Mouse (Mus musculus): ENCODE data around the gene Ecpas. TPM values are rescaled to one million over a fixed set of nuclear protein-coding genes. Genes with fewer than 3 reads are reported as not detected.

Ecpas gene
- polyA plus RNA-seq (2015; fragmentation: Nextera tagmentation; extraction: Ambion mirVana), result 14.9 and 18.8 TPM in 2 replicates

DNA sequence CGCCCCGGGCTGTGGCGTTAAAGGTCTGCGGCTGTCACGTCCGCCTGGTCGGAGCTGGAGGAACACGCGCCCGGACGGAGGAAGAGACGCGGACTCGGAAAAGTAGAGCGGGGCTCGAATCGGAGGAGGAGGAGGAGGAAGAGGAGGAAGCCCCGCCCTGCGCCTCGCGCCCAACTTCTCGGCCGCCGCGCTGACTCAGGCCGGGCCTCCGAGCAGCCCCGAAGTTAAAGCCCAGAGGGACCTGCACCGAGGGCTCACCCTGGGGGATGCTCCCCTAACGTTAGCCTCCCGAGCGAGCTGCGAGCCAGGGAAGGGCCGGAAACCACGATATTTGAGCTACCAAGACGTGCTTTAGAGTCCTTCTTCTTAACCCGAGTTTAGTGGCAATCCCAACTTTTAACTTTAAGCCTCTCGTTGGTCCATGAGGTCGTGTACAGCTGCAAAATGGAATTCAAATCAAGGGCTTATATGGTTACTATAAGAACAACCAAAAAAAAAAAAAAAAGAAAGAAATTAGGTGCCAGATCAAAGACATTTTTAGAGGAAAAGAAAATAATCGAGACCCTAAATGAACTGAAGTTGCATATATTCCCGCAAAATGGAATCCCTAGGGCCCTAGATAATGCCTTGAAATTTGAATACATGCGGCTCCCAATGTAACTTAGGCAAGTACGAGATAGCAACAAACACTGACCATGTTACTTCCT, at the start of gene Ecpas:
Gene Ecpas (minus strand): TSS at position 121 of the 707 bp plus-strand sequence.
- H3K4me3 ChIP-seq (replicated peaks), result peak within 1 kb of the TSS; percentile 98
- no peaks in the 10 kb centered on the region for H3K27me3 ChIP-seq
- peak; percentile 81 for DNase-seq
- peak within 1 kb of the TSS; percentile 91 for H3K27ac ChIP-seq
- WGBS (ENCODE audit: insufficient replicate concordance), result 3% methylated on average over 42 of the region's 43 CpGs
- H3K9ac ChIP-seq, result peak within 1 kb of the TSS; percentile 96
- H3K9me3 ChIP-seq (replicated peaks), result no peaks in the 10 kb centered on the region
- H3K4me1 ChIP-seq (replicated peaks), result peaks cover 49% of the 10 kb centered on the region
- no peaks in the 10 kb centered on the region for H3K36me3 ChIP-seq
- peak within 1 kb of the TSS; percentile 92 for H3K4me2 ChIP-seq
- peak; percentile 82 for ATAC-seq (ENCODE audit: low read depth)

GRCm38 (mm10) chr4:58961719-58962118, 49.2 kb upstream of the Ecpas start:
- no peak for DNase-seq

DNA sequence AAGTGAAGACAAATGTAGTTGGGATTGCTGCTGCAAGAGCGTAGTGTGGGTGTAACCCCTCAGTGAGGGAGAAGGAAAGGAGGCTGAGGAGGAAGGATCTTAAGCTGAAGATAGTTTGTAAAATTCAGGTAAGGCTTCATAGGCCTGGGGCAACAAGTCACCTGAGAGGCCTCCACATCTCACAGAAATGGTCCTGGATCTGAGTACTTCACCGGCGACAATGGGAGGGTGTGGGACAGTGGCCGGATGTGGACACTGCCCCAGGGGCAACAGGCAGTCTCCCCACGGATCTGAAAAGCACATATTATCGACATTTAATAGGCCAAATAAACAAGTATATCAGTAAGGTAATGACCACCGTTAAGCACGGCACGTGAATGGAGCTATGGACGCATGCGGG, 40.1 kb upstream of the Ecpas start:
- ATAC-seq (ENCODE audit: low read depth), result no peak
- 82% methylated on average over 11 of the region's 11 CpGs for WGBS (ENCODE audit: insufficient replicate concordance)
- H3K27me3 ChIP-seq, result no peaks in the 10 kb centered on the region
- H3K27ac ChIP-seq, result no peak overlapping the region
- no peaks in the 10 kb centered on the region for H3K36me3 ChIP-seq
- no peak for DNase-seq
- no peak overlapping the region for H3K4me3 ChIP-seq (replicated peaks)
- no peak overlapping the region for H3K9ac ChIP-seq
- H3K9me3 ChIP-seq (replicated peaks), result no peaks in the 10 kb centered on the region
- H3K4me1 ChIP-seq (replicated peaks), result no peaks in the 10 kb centered on the region
- no peak overlapping the region for H3K4me2 ChIP-seq

More at GRCm38 (mm10) chr4:58961719-58962118, 49.2 kb upstream of the Ecpas start:
- no peak overlapping the region for H3K4me2 ChIP-seq
- ATAC-seq (ENCODE audit: low read depth), result no peak
- no peak overlapping the region for H3K9ac ChIP-seq
- H3K4me1 ChIP-seq (replicated peaks), result no peaks in the 10 kb centered on the region
- H3K4me3 ChIP-seq (replicated peaks), result no peak overlapping the region
- H3K9me3 ChIP-seq (replicated peaks), result no peaks in the 10 kb centered on the region
- WGBS (ENCODE audit: insufficient replicate concordance), result 75% methylated on average over 15 of the region's 15 CpGs
- H3K36me3 ChIP-seq, result no peaks in the 10 kb centered on the region
- no peaks in the 10 kb centered on the region for H3K27me3 ChIP-seq
- H3K27ac ChIP-seq, result no peak overlapping the region

DNA sequence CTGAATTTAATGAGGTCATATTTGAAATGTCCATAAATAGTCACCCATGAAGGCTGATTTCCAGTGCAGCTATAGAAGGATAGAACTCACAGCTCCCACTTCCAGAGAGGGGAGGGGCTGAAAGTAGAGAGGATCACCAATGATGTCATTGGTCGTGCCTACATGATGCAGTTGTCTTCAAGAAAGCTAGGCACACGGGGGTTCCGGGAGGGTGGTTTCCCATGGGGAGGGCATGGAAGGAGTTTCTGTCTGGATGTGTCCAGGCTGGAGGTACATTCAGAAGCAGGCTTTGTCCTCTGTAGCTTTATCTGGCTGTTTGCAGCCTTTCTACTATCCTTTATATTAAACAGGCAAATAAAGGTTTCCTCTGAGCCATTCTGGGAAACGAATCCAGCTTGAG, 35.8 kb upstream of the Ecpas start:
- Histone ChIP-seq H3K4me3 (replicated peaks) (no peak overlapping the region), H3K36me3 (no peaks in the 10 kb centered on the region), H3K9ac (no peak overlapping the region), H3K4me1 (replicated peaks) (peaks cover 7% of the 10 kb centered on the region; the same call in 1 of the 2 replicates), H3K9me3 (replicated peaks) (no peaks in the 10 kb centered on the region), H3K27me3 (peaks cover 30% of the 10 kb centered on the region), H3K4me2 (no peak overlapping the region), H3K27ac (no peak overlapping the region)
- DNase-seq, result no peak
- 64% methylated on average over 4 of the region's 4 CpGs for WGBS (ENCODE audit: insufficient replicate concordance)
- no peak for ATAC-seq (ENCODE audit: low read depth)

DNA sequence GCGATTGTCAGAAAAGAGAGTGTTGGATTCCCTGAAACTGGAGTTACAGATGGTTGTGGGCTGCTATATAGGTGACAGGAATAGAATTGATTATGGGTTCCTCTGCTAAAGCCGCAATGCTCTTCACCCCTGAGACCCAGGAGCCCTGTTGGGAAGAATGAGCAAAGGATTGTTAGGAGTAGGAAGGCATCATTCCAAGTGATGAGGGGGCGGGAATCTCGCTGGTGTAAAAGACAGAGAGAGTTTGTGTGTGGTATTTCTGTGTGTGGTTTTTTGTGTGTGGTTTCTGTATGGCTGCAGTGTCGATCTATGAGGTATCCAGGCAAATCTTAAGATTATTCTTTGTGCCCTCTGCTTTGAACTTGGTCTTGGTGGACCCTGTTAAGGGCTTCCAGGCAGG, 32.1 kb upstream of the Ecpas start:
- H3K9me3 ChIP-seq (replicated peaks), result no peaks in the 10 kb centered on the region
- H3K4me3 ChIP-seq (replicated peaks), result no peak overlapping the region
- ATAC-seq (ENCODE audit: low read depth) (no peak), DNase-seq (no peak)
- H3K27me3 ChIP-seq, result peaks cover 40% of the 10 kb centered on the region
- no peak overlapping the region for H3K27ac ChIP-seq
- 50% methylated on average over 5 of the region's 5 CpGs for WGBS (ENCODE audit: insufficient replicate concordance)
- H3K36me3 ChIP-seq, result no peaks in the 10 kb centered on the region
- H3K9ac ChIP-seq, result no peak overlapping the region
- no peak overlapping the region for H3K4me2 ChIP-seq
- peaks cover 10% of the 10 kb centered on the region; the same call in 1 of the 2 replicates for H3K4me1 ChIP-seq (replicated peaks)

- Histone ChIP-seq H3K4me1 (replicated peaks) (peaks cover 10% of the 10 kb centered on the region; the same call in 1 of the 2 replicates), H3K27ac (no peak overlapping the region), H3K36me3 (no peaks in the 10 kb centered on the region), H3K9ac (no peak overlapping the region), H3K27me3 (peaks cover 40% of the 10 kb centered on the region), H3K4me2 (peak overlapping the region; percentile 77), H3K4me3 (replicated peaks) (peak overlapping the region; percentile 64), H3K9me3 (replicated peaks) (no peaks in the 10 kb centered on the region)
- ATAC-seq (ENCODE audit: low read depth), result no peak
- DNase-seq, result no peak
- 12% methylated on average over 6 of the region's 6 CpGs for WGBS (ENCODE audit: insufficient replicate concordance)
These were observed 31.6 kb upstream of the Ecpas start for GRCm38 (mm10) chr4:58944206-58944553.

DNA sequence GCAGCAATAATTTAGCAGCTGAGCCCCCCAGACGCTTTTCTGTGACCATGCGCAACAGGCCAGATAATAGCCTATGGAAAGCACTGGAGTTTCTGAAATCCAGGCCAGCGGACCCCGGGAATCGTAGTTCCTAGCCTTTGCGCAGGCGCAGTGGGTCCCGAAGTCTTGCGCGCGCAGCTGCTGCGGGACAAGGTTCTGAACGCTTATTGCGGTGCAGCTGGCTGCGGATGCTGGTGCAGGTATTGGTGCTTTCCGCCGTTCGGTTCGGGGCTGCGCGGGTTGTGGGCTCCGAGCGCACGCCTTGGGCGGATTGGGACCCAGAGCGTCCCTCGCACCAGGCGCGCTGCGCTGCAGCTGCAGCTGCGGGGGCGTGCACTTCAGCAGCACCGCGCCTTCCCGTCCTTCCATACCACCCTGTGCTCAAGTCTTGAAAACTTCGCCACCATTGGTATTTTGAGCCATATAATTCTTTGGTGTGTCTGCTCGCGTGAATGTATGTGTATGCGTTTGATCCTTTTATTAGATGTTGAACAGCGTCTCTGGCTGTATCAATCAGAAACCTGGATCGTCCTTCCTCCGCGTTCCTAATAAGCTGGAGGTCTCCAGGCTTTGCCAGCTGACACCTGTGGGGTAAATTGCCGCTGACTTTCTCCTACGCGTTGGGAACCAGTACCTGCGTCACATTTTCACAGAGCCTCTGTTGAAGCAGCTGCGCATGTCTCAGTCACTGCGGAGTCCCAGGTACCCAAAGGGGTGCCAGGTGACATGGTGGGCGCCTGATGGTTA, 31.1 kb upstream of the Ecpas start, which contains the start of gene Zkscan16:
Gene Zkscan16 (plus strand): TSS at position 209 of the 786 bp plus-strand sequence.
- WGBS (ENCODE audit: insufficient replicate concordance), result 2% methylated on average over 50 of the region's 50 CpGs
- DNase-seq (peak; percentile 34), ATAC-seq (ENCODE audit: low read depth) (no peak)
- Histone ChIP-seq H3K9ac (peak within 1 kb of the TSS; percentile 58), H3K27ac (no peak within 1 kb of the TSS), H3K27me3 (peaks cover 40% of the 10 kb centered on the region), H3K9me3 (replicated peaks) (no peaks in the 10 kb centered on the region), H3K4me2 (peak within 1 kb of the TSS; percentile 77), H3K4me1 (replicated peaks) (peaks cover 10% of the 10 kb centered on the region; the same call in 1 of the 2 replicates), H3K36me3 (no peaks in the 10 kb centered on the region), H3K4me3 (replicated peaks) (peak within 1 kb of the TSS; percentile 64)

DNA sequence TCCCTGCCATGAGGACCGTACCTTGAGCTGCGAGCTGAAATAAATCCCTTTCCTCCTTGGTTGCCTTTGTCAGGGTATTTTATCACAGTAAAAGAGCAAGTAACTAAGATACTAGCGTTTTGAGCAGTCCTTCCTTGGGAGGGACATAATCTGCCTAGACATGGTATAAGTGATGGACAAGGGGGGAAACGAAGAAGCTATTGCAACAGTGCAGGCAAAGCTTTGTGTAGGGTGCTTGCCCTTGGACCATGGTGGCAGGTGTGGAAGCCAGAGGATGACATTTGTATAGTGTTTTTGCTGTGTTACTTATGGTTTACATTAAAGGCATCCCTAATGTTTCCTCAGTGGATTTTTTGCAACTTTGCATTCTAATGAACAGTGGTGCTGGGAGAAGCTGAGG, 30.4 kb upstream of the Ecpas start:
- peak overlapping the region; percentile 58; the same call in 1 of the 2 replicates for H3K9ac ChIP-seq
- no peaks in the 10 kb centered on the region for H3K36me3 ChIP-seq
- DNase-seq, result no peak
- peak overlapping the region; percentile 77 for H3K4me2 ChIP-seq
- no peaks in the 10 kb centered on the region for H3K9me3 ChIP-seq (replicated peaks)
- peak overlapping the region; percentile 64 for H3K4me3 ChIP-seq (replicated peaks)
- H3K27me3 ChIP-seq, result peaks cover 43% of the 10 kb centered on the region
- no peak for ATAC-seq (ENCODE audit: low read depth)
- WGBS (ENCODE audit: insufficient replicate concordance), result 57% methylated on average over 4 of the region's 4 CpGs
- H3K27ac ChIP-seq, result no peak overlapping the region
- peaks cover 10% of the 10 kb centered on the region; the same call in 1 of the 2 replicates for H3K4me1 ChIP-seq (replicated peaks)

DNA sequence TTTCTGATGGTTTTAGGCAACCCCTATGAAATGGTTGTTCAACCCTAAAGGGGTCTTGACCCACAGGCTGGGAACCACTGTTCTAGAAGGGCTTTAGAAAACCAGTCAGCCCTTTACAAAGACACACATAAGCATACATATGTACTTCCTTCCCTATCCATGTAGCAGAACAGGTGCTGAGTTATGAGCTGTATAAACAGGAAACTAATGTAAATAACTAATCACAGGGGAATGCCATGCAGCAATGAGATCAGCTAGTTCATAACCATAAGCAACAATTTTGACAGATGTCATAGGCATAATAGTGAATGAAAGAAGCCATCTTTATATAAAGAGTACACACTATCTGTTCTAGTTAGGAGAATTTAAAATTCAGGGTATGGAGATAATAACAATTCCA, 29.1 kb upstream of the Ecpas start:
- ATAC-seq (ENCODE audit: low read depth) (no peak), DNase-seq (no peak)
- H3K27me3 ChIP-seq, result peaks cover 43% of the 10 kb centered on the region
- H3K27ac ChIP-seq, result no peak overlapping the region
- no peaks in the 10 kb centered on the region for H3K36me3 ChIP-seq
- no peaks in the 10 kb centered on the region for H3K9me3 ChIP-seq (replicated peaks)
- H3K4me2 ChIP-seq, result no peak overlapping the region
- H3K4me3 ChIP-seq (replicated peaks), result no peak overlapping the region
- H3K4me1 ChIP-seq (replicated peaks), result peaks cover 10% of the 10 kb centered on the region; the same call in 1 of the 2 replicates
- no peak overlapping the region for H3K9ac ChIP-seq

- no peak for DNase-seq
- no peak overlapping the region for H3K4me2 ChIP-seq
- H3K27me3 ChIP-seq, result 0 out of 2 replicates have a peak, but pooled peaks cover 3% of the 10 kb centered on the region
- no peak overlapping the region for H3K9ac ChIP-seq
- H3K36me3 ChIP-seq, result no peaks in the 10 kb centered on the region
- 70% methylated on average over 3 of the region's 3 CpGs for WGBS (ENCODE audit: insufficient replicate concordance)
- no peak overlapping the region for H3K4me3 ChIP-seq (replicated peaks)
- no peaks in the 10 kb centered on the region for H3K9me3 ChIP-seq (replicated peaks)
- peaks cover 4% of the 10 kb centered on the region for H3K4me1 ChIP-seq (replicated peaks)
- ATAC-seq (ENCODE audit: low read depth), result no peak
- no peak overlapping the region for H3K27ac ChIP-seq
These were observed 23.3 kb upstream of the Ecpas start for GRCm38 (mm10) chr4:58935846-58936245.

GRCm38 (mm10) chr4:58934746-58935476, 22.4 kb upstream of the Ecpas start:
- Histone ChIP-seq H3K4me1 (replicated peaks) (peaks cover 4% of the 10 kb centered on the region), H3K4me2 (peak overlapping the region; percentile 28; the same call in 1 of the 2 replicates), H3K27me3 (0 out of 2 replicates have a peak, but pooled peaks cover 3% of the 10 kb centered on the region), H3K9ac (no peak overlapping the region), H3K27ac (no peak overlapping the region), H3K36me3 (no peaks in the 10 kb centered on the region), H3K4me3 (replicated peaks) (no peak overlapping the region), H3K9me3 (replicated peaks) (no peaks in the 10 kb centered on the region)
- 29% methylated on average over 15 of the region's 15 CpGs for WGBS (ENCODE audit: insufficient replicate concordance)
- ATAC-seq (ENCODE audit: low read depth), result peak; percentile 73
- no peak for DNase-seq

Measured in liver, embryonic 13.5 days (tissue).